Mouse (Mus musculus): ENCODE data around the gene Acat2.
"Not testable (repeated sequence)": the region's sequence is repeated elsewhere in the genome, so short reads cannot be mapped to it uniquely, and the experiment has no call there.

DNA sequence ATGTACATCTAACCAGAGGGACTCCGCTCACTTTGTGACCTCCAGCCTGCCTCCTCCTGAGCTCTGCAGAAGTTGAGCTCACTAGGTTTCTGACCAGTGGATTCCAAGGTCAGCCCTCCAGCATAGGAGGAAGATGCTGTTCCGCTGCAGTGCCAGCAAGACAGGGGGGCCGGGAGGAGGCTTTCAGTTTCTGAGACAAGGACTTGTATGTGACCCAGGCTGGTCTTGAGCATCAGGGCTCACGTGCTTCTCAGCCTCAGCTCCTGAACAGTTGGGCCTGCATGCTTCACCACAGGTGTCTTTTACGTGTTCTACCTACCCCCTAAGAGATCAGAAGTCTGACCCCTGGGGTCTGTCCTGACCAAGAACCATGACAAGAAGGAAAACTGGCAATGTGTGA is 29.0 kb downstream of the Acat2 start:
- TF ChIP-seq POLR2A, CTCF (IDR thresholded peaks at IDR 0.05; ENCODE audit: insufficient read depth, low read depth, low read length): not testable (repeated sequence)
